Mouse (Mus musculus) kidney, adult 2 months (tissue): ENCODE results near the gene Lsamp.
"Not testable (repeated sequence)": the region's sequence is repeated elsewhere in the genome, so short reads cannot be mapped to it uniquely, and the experiment has no call there.

ENCODE experiments used
- CTCF ChIP-seq: fragments of 200-500 bp; conservative IDR thresholded peaks from 2 replicates; pipeline ENCODE4 v1.5.1; 2011; ENCODE audit warnings: low read depth, mild to moderate bottlenecking, control low read depth, low read length, moderate library complexity, mixed read lengths; ENCODE audit not compliant: insufficient read depth, insufficient read length
- POLR2A ChIP-seq: fragments of 200-500 bp; IDR thresholded peaks from one replicate; pipeline ENCODE4 v1.6.1; 2011; ENCODE audit warnings: low read depth, low read length, control low read depth

DNA sequence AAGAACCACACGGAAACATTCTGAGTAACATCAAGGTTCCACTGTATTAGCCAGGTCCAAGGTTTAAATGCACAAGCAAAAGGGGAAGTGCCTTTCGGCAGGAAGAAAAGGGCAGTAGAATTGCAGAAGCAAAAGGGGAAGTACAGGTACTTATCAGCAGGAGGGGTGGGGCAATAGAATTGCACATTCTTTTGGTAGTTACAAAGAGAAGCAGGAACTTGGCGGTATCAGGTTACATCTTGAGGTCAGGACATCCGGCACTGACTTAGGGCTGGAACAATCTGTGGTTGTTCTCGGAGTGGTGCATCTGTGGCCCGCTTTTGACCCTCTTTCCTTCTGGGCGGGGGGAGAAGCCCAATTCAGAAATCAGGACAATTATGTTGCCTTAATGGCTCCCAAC is 636.9 kb downstream of the Lsamp start:
- TF ChIP-seq POLR2A, CTCF: not testable (repeated sequence)
